Mouse (Mus musculus): ENCODE measurements around the gene Plce1. TPM values are rescaled to one million over a fixed set of nuclear protein-coding genes. Genes with fewer than 3 reads are reported as not detected.
A peak's percentile ranks its signal among the peaks of the same experiment; 100 is the strongest.

The Plce1 gene
- total RNA-seq, 2 experiments from 2014 or later: 5.1 to 8.5 TPM

GRCm38 (mm10) chr19:38599001-38599400, 118.1 kb downstream of the Plce1 start:
- Histone ChIP-seq H3K4me3 (no peak overlapping the region), H3K27ac (peak overlapping the region; percentile 24; the same call in 1 of the 2 replicates)
- no peak for DNase-seq
- intact Hi-C loops (cut with DNase I): no loop called here
- no peak for TF ChIP-seq CTCF (IDR thresholded peaks at IDR 0.05)

GRCm38 (mm10) chr19:38601127-38601526, 120.2 kb downstream of the Plce1 start:
- Histone ChIP-seq H3K27ac (no peak overlapping the region), H3K4me3 (no peak overlapping the region)
- TF ChIP-seq CTCF (IDR thresholded peaks at IDR 0.05): no peak
- intact Hi-C loops (cut with DNase I): no loop called here
- no peak for DNase-seq

GRCm38 (mm10) chr19:38602811-38603210, 121.9 kb downstream of the Plce1 start:
- Histone ChIP-seq H3K4me3 (peak overlapping the region; percentile 47), H3K27ac (peak overlapping the region; percentile 49)
- intact Hi-C loops (cut with DNase I): no loop called here
- TF ChIP-seq CTCF (IDR thresholded peaks at IDR 0.05): no peak
- DNase-seq: peak; percentile 86

GRCm38 (mm10) chr19:38607236-38607635, 126.3 kb downstream of the Plce1 start:
- no peak overlapping the region for H3K27ac ChIP-seq
- no peak overlapping the region for H3K4me3 ChIP-seq
- TF ChIP-seq CTCF (IDR thresholded peaks at IDR 0.05): no peak
- no peak for DNase-seq
- intact Hi-C loops (cut with DNase I): no loop called here

GRCm38 (mm10) chr19:38608951-38609654, 128.2 kb downstream of the Plce1 start:
- H3K27ac ChIP-seq: peak overlapping the region; percentile 55
- intact Hi-C loops (cut with DNase I): no loop called here
- H3K4me3 ChIP-seq: no peak overlapping the region
- DNase-seq: no peak
- TF ChIP-seq CTCF (IDR thresholded peaks at IDR 0.05): no peak

- DNase-seq: no peak
- H3K4me3 ChIP-seq: peak overlapping the region; percentile 2; the same call in 1 of the 2 replicates
- TF ChIP-seq CTCF (IDR thresholded peaks at IDR 0.05): no peak
- intact Hi-C loops (cut with DNase I): no loop called here
- H3K27ac ChIP-seq: peak overlapping the region; percentile 73
Measured at GRCm38 (mm10) chr19:38610291-38610690, 129.4 kb downstream of the Plce1 start.

- intact Hi-C loops (cut with DNase I): no loop called here
- peak; percentile 50 for DNase-seq
Measured at GRCm38 (mm10) chr19:38610809-38611208, 129.9 kb downstream of the Plce1 start.

GRCm38 (mm10) chr19:38614067-38614675, 133.3 kb downstream of the Plce1 start:
- intact Hi-C loops (cut with DNase I): no loop called here
- Histone ChIP-seq H3K4me3 (no peak overlapping the region), H3K27ac (no peak overlapping the region)
- TF ChIP-seq CTCF (IDR thresholded peaks at IDR 0.05): no peak
- no peak for DNase-seq

More at GRCm38 (mm10) chr19:38610809-38611208, 129.9 kb downstream of the Plce1 start:
- Histone ChIP-seq H3K4me3 (peak overlapping the region; percentile 2; the same call in 1 of the 2 replicates), H3K27ac (peak overlapping the region; percentile 73)
- TF ChIP-seq CTCF (IDR thresholded peaks at IDR 0.05): 0 out of 2 replicates have a peak, but pooled peaks have one; percentile 6

- Histone ChIP-seq H3K4me3 (no peak overlapping the region), H3K27ac (no peak overlapping the region)
- TF ChIP-seq CTCF (IDR thresholded peaks at IDR 0.05): no peak
- DNase-seq: no peak
- intact Hi-C loops (cut with DNase I): no loop called here
Measured at GRCm38 (mm10) chr19:38615356-38615755, 134.4 kb downstream of the Plce1 start.

- no peak for DNase-seq
- H3K27ac ChIP-seq: no peak overlapping the region
- TF ChIP-seq CTCF (IDR thresholded peaks at IDR 0.05): no peak
- intact Hi-C loops (cut with DNase I): no loop called here
- no peak overlapping the region for H3K4me3 ChIP-seq
Measured at GRCm38 (mm10) chr19:38620134-38620533, 139.2 kb downstream of the Plce1 start.

- Histone ChIP-seq H3K27ac (peak overlapping the region; percentile 32), H3K4me3 (peak overlapping the region; percentile 33)
- intact Hi-C loops (cut with DNase I): no loop called here
- no peak for TF ChIP-seq CTCF (IDR thresholded peaks at IDR 0.05)
- peak; percentile 83 for DNase-seq
Measured at GRCm38 (mm10) chr19:38621546-38621945, 140.6 kb downstream of the Plce1 start.

GRCm38 (mm10) chr19:38626246-38627015, 145.5 kb downstream of the Plce1 start:
- Histone ChIP-seq H3K27ac (no peak overlapping the region), H3K4me3 (no peak overlapping the region)
- intact Hi-C loops (cut with DNase I): no loop called here
- no peak for DNase-seq
- no peak for TF ChIP-seq CTCF (IDR thresholded peaks at IDR 0.05)

Measured in gastrocnemius, adult 2 months (tissue).